Mouse (Mus musculus) left cerebral cortex, adult 8-10 months (tissue): ENCODE measurements around the gene Pheta2. TPM values are rescaled to one million over a fixed set of nuclear protein-coding genes. Genes with fewer than 3 reads are reported as not detected.

Source experiments
- DNase-seq, 2 experiments: peaks; one replicate each; pipeline ENCODE4 v3.0.0; 2022; ENCODE audit warnings: low spot score in 2 of 2
- total RNA-seq, 4 experiments: library from RNA; stranded (reverse); gene quantifications; 2 replicates each; pipeline ENCODE4 v1.2.4; 2022

The Pheta2 gene
- total RNA-seq = under 1 TPM; 0.26 to 0.58 (median 0.48) TPM

GRCm38 (mm10) chr15:82338593-82339112 is at the start of gene Pheta2, which contains the start of the genes Naga and Smdt1:
Gene Pheta2, plus strand, starts transcription at chr15:82338942.
Gene Naga, minus strand, starts transcription at chr15:82338925.
Gene Smdt1, plus strand, starts transcription at chr15:82338959.
- peak; percentile 87 to 89 for DNase-seq

GRCm38 (mm10) chr15:82290252-82290651 is 48.5 kb upstream of the Pheta2 start:
- no peak for DNase-seq

GRCm38 (mm10) chr15:82292851-82293250 is 45.9 kb upstream of the Pheta2 start:
- DNase-seq = no peak

GRCm38 (mm10) chr15:82293271-82293711 is 45.5 kb upstream of the Pheta2 start:
- DNase-seq = no peak

GRCm38 (mm10) chr15:82294059-82294458 is 44.7 kb upstream of the Pheta2 start:
- no peak for DNase-seq

GRCm38 (mm10) chr15:82298764-82299561 is 39.8 kb upstream of the Pheta2 start, which contains the start of gene Wbp2nl:
Gene Wbp2nl, plus strand, starts transcription at chr15:82298954.
- no peak for DNase-seq

GRCm38 (mm10) chr15:82307107-82307506 is 31.6 kb upstream of the Pheta2 start:
- no peak for DNase-seq

- no peak for DNase-seq
Measured at GRCm38 (mm10) chr15:82308416-82308815, 30.3 kb upstream of the Pheta2 start.

- DNase-seq = no peak
Measured at GRCm38 (mm10) chr15:82317839-82318238, 20.9 kb upstream of the Pheta2 start.

GRCm38 (mm10) chr15:82319613-82320012 is 19.1 kb upstream of the Pheta2 start:
- no peak for DNase-seq

GRCm38 (mm10) chr15:82322195-82322594 is 16.5 kb upstream of the Pheta2 start:
- no peak for DNase-seq

GRCm38 (mm10) chr15:82325382-82325781 is 13.4 kb upstream of the Pheta2 start:
- no peak for DNase-seq

GRCm38 (mm10) chr15:82335194-82335593 is 3.5 kb upstream of the Pheta2 start:
- DNase-seq = no peak

- no peak for DNase-seq
Measured at GRCm38 (mm10) chr15:82336629-82337028, 2.1 kb upstream of the Pheta2 start.

GRCm38 (mm10) chr15:82337875-82338274 is 867 bp upstream of the Pheta2 start:
- DNase-seq = no peak

GRCm38 (mm10) chr15:82339150-82339549 is 408 bp downstream of the Pheta2 start:
- DNase-seq = no peak

- no peak for DNase-seq
Measured at GRCm38 (mm10) chr15:82339634-82340254, 1.0 kb downstream of the Pheta2 start.

GRCm38 (mm10) chr15:82340414-82341035 is 1.8 kb downstream of the Pheta2 start:
- DNase-seq = no peak

GRCm38 (mm10) chr15:82341036-82341501 is 2.3 kb downstream of the Pheta2 start:
- no peak for DNase-seq

- DNase-seq = no peak
Measured at GRCm38 (mm10) chr15:82341675-82342542, 3.2 kb downstream of the Pheta2 start.

GRCm38 (mm10) chr15:82342543-82342935 is 3.8 kb downstream of the Pheta2 start:
- DNase-seq = no peak
